Mouse (Mus musculus) heart, adult 2 months (tissue): ENCODE data around the gene Lilrb4a. TPM values are rescaled to one million over a fixed set of nuclear protein-coding genes. Genes with fewer than 3 reads are reported as not detected.

Experiments
- DNase-seq, 2 experiments: peaks; one replicate each; pipeline ENCODE4 v3.0.0; 2021
- H3K27ac ChIP-seq: fragments of 200-600 bp; 2 replicates; pipeline ENCODE4 v1.8.1; 2022
- H3K27me3 ChIP-seq: fragments of 200-500 bp; 2 replicates; pipeline ENCODE4 v1.6.1; 2012; ENCODE audit warnings: mild to moderate bottlenecking, low read length, inconsistent platforms, mixed read lengths; ENCODE audit not compliant: control insufficient read depth, insufficient read depth
- H3K36me3 ChIP-seq: fragments of 200-500 bp; 2 replicates; pipeline ENCODE4 v1.6.1; 2012; ENCODE audit warnings: low read length, inconsistent platforms; ENCODE audit not compliant: control insufficient read depth, insufficient read depth
- H3K4me1 ChIP-seq: fragments of 200-500 bp; 2 replicates; pipeline ENCODE4 v1.6.1; 2011; ENCODE audit warnings: low read length; ENCODE audit not compliant: control insufficient read depth, insufficient read depth
- H3K4me3 ChIP-seq: fragments of 200-600 bp; 2 replicates; pipeline ENCODE4 v1.8.1; 2022
- H3K79me2 ChIP-seq: fragments of 200-500 bp; replicated peaks from 2 replicates; pipeline ENCODE4 v1.6.1; 2012; ENCODE audit warnings: mild to moderate bottlenecking, inconsistent platforms, low read length, moderate library complexity, mixed read lengths; ENCODE audit not compliant: control insufficient read depth, insufficient read depth
- H3K9ac ChIP-seq: fragments of 200-500 bp; 2 replicates; pipeline ENCODE4 v1.6.1; 2012; ENCODE audit warnings: low read depth, mild to moderate bottlenecking, control low read depth, inconsistent platforms, low read length, mixed read lengths
- CTCF ChIP-seq: fragments of 200-600 bp; IDR thresholded peaks from 2 replicates; pipeline ENCODE4 v1.8.1; 2022; ENCODE audit warnings: antibody characterized with exemption, mild to moderate bottlenecking, moderate library complexity
- EP300 ChIP-seq: fragments of 200-500 bp; IDR thresholded peaks from 2 replicates; pipeline ENCODE4 v1.6.1; 2011; ENCODE audit warnings: low read depth, low read length, control low read depth; ENCODE audit not compliant: insufficient read depth
- POLR2A ChIP-seq: fragments of 200-500 bp; IDR thresholded peaks from 2 replicates; pipeline ENCODE4 v1.6.1; 2011; ENCODE audit warnings: mild to moderate bottlenecking, low read depth, low read length, control low read depth; ENCODE audit not compliant: insufficient read depth
- WGBS: fragments of 180-500 bp; shearing (Covaris S2); methylation state at CpG from one replicate; pipeline ENCODE4 v1.1.7; 2018; 5-methylcytosine and 5-hydroxymethylcytosine counted together
- intact Hi-C: fragments of 180-260 bp; cut with DNase I; formaldehyde crosslinking; loops from one replicate; pipeline ENCODE4 v1.15.1; 2025
- polyA plus RNA-seq: library from polyadenylated mRNA; depleted of rRNA; stranded (reverse); fragments of >200 nt; gene quantifications from 2 replicates; pipeline ENCODE4 v1.2.3, GENCODE M21; 2012; rRNA removed
- total RNA-seq, 2 experiments: library from RNA; stranded (reverse); gene quantifications; 2 replicates each; pipeline ENCODE4 v1.2.3; 2021

Gene Lilrb4a
- total and polyA plus RNA-seq, 3 experiments = 1.8 to 3.7 (median 2.8) TPM

DNA sequence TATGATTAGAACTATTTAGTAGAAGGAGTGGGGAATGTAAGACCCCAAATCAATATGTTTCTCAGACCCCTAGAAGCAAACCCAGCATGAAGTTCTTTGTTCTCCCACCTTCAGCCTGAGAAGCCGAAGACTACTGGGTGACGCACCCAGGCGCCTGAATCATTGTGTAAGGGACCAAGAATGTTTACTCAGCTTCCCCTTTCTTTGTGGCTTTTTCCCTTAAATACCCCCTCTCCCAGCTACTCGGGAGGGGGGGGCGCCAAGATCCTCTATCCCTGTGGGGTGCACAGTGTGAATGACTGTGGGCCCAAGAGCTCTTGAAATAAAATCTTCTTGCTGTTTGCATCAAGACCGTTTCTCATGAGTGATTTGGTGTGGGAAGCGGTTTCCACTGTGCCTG is 40.1 kb downstream of the Lilrb4a start:
- H3K27ac ChIP-seq = no peak overlapping the region
- DNase-seq = no peak

More for the DNA sequence above, 40.1 kb downstream of the Lilrb4a start:
- no peak overlapping the region for H3K9ac ChIP-seq
- intact Hi-C loops = no loop called here
- WGBS = 80% methylated on average over 7 of the region's 7 CpGs
- H3K79me2 ChIP-seq = no peaks in the 10 kb centered on the region
- H3K36me3 ChIP-seq = no peaks in the 10 kb centered on the region
- TF ChIP-seq EP300 = no peak
- no peak for TF ChIP-seq CTCF
- no peak for TF ChIP-seq POLR2A
- no peak overlapping the region for H3K4me3 ChIP-seq
- no peaks in the 10 kb centered on the region for H3K27me3 ChIP-seq
- H3K4me1 ChIP-seq = no peaks in the 10 kb centered on the region

Other genes starting within 250 kb of the Lilrb4a start
- 1 to 10 TPM in 1 of 2 experiments, under 1 TPM in 1; 0.26 to 1.0 TPM for gene Gm49339, start 10.3 kb upstream of the Lilrb4a start, total RNA-seq
- 2.4 and 4.9 TPM in 2 replicates for gene Gm49339, start 10.3 kb upstream of the Lilrb4a start, polyA plus RNA-seq
- gene Lilr4b, start 10.3 kb upstream of the Lilrb4a start, total RNA-seq = 1 to 10 TPM; 2.0 TPM
- gene Lilr4b, start 10.3 kb upstream of the Lilrb4a start, polyA plus RNA-seq = 4.6 and 4.8 TPM in 2 replicates
- not detected for gene Fam162b, start 99.6 kb downstream of the Lilrb4a start, total RNA-seq
- not detected in 2 replicates for gene Fam162b, start 99.6 kb downstream of the Lilrb4a start, polyA plus RNA-seq
- gene Gprc6a, start 140.5 kb downstream of the Lilrb4a start, total RNA-seq = not detected
- gene Gprc6a, start 140.5 kb downstream of the Lilrb4a start, polyA plus RNA-seq = 0.06 TPM in 1 of 2 replicates, not detected in the other
- not detected for gene Rfx6, start 186.8 kb downstream of the Lilrb4a start, total RNA-seq
- not detected in 2 replicates for gene Rfx6, start 186.8 kb downstream of the Lilrb4a start, polyA plus RNA-seq